Mouse (Mus musculus): ENCODE data around the gene Fam198a.

The Fam198a gene

DNA sequence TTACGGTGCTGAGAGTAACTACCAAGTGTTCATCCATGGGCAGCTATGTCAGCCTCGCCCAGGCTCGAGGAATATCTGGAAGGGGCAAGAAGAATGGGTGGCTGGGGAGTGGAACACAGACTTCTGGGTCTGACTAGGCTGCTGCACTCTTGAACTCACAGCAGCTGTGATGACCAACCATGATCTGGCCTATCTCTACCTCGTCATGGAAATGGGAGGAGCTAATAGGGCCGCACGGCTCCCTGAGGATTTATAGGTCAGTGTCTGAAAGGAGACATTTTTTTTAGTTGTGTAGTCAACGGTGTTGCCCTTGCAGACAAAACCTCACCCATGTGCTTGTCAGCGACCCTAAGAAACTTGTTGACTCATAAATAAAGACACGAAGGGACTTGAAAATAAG, 30.3 kb downstream of the Fam198a start:
- no peak for DNase-seq (ENCODE audit: extremely low spot score, low read depth, low spot score)

DNA sequence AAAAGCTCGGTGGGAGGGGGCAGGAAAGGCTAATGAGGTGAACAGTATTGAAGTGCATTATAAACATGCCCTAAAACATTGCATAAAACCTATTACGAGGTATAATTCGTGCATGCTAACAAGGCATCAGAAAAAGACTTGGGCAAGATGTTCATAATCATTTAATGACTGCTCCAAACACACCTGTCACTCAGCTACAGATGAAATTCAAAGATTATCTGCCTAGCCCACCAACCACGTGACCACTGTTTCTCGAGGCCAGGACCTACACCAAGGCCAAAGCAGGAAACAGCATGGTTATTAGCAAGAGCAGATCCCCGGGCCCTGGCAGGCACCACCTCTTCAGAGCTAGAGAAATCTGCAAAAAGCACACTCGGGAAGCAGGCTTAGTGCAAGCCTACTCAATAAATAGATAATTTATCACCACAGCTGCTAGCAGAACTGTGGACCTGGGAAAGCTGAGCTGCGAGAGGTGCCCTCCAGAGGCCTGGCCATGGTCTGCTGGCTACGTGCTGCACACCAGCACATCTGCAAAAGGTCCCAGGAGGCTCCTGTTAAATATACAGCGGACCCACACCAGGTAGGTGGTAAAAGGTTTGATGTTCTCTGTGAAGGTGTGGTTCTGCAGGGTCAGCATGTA, 30.8 kb downstream of the Fam198a start:
- no peak for DNase-seq (ENCODE audit: extremely low spot score, low read depth, low spot score)

DNA sequence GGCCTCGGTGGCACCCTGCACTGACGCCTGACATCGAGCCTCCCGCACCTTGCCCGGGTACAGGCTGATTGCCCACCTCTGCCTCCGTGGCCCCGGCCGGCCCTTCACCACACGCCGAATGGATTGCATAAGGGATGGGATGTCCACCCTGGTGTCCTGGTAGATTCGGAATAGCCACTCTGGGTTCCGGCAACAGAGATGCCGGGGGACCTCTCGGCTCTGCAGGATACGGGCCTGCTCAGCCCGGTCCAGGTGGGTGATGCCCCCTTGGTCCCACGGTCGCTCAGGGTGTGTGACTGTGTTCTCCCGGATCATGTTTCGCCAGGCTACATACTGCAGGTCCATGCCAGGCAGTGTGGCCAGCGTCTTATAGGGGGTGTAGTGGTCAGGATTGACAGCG, 31.4 kb downstream of the Fam198a start:
- DNase-seq (ENCODE audit: extremely low spot score, low read depth, low spot score), result no peak

DNA sequence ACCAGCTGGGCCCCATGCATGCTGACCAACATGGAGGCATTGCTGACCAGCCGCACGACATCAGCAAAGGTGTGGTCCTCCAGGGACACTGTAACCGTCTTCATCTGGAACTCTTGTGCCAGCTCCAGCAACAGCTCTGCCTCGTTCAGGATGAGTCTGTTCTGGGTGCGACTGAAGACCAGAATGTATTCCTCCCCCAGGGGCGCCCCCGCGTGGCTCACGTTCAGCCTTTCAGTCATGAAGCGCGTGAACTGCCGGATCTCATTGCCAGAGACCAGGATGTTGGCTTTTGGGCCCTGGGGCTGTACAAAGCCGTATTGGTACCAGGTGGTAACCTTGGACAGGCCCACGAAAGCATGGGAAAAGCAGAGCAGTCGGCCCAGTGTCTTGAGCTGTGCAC, 31.9 kb downstream of the Fam198a start:
- no peak for DNase-seq (ENCODE audit: extremely low spot score, low read depth, low spot score)

DNA sequence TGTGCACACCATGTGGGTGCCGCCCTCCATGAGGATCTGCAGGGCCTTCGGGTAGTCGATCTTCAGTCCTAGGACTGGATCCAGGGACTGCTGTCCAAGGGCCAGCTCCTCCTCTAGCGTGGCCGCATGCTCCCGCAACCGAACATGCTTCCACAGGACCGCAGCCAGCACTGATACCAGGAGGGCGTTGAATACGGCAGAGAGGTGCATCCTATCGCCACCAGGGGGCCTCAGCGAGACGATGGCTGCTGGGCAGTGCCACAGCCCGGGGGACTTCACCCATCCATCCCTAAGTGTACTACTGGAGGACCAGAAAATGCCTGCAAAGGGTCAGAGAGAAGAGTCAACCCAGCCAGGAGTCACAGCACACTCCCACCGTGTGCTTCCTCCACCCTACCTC, 32.7 kb downstream of the Fam198a start:
- DNase-seq (ENCODE audit: extremely low spot score, low read depth, low spot score), result no peak

DNA sequence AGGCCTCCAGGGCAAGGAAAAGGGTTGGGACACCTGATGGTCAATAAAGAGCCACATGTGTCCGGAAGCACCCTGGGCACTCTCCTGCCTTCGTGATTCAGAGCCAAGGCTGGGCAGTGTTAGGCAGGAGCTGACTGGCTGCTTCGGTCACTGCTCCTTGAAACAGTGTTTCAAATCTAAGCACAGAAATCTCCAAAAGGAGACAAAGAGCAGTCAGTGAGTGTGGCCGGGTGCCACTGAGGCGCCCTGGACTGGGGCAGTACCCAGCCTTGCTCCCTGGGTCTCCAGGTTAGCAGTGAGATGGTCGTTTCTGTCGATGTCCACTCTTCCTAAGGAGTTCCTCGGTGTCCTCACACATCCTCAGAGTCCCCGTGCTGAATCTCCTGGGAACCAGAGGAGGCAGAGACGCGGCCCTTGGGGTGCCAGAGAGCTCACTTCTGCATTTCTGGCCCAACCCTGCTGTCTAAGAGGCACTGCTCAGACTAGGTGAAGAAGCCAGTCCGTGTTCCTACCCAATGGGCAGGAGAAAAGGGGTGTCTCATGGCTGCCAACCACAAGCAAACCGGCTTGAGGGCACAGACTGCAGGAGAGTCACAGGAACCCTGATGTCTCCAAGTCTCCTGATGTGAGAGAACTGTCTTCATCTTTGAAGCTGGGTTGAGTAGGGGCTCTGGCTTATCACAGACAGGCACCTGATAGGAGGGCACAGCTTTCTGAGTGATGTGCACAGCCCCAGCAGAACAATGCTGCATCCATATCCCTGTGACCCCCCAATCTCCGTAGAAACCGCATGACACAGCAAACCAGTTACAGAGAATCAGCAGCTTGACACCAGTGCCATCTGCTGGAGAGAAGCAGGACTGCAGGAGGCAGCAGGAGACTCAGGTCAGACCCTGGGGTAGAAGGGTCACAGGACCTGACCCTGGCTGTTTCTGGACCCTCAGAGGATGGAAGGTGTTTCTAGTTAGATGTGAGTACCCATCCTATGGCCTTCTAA, 34.0 kb downstream of the Fam198a start:
- peak; percentile 49 for DNase-seq (ENCODE audit: extremely low spot score, low read depth, low spot score)

DNA sequence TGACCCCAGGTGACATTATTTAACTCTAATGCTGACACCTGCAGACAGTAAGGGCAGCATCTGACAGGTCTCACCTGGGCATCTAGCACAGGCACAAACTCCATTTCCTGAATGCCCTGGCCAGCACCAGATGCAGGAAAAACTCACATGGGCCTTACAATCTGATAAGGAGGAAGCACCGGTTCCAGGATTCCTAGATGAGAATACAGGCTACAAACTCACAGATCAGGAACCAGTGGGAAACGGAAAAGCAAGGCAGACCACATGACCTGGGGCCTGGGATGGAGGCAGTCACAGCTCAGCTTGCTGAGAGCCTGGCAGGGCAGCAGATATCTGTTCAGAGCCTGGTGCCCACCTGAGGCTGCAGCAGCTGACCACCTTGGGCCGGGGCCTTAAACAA, 38.1 kb downstream of the Fam198a start:
- no peak for DNase-seq (ENCODE audit: extremely low spot score, low read depth, low spot score)

DNA sequence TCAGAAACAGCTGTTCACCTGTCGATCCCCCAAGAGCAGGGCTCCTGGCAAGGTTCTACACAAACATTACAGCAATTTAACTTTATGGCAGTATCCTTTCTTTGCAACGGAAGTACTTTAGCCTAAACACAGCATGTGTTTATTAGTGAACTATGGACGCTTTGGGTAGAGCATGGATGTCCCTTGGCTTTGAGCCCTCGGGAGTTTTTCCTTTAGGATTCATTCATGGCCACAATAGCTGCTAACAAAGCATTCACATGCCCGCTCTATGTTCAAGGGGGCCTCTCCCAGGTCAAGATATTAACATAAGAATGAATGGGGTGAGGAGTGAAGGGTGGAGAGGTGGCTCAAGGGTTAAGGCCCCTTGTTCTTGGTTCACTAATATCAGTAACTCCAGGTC, 38.7 kb downstream of the Fam198a start:
- DNase-seq (ENCODE audit: extremely low spot score, low read depth, low spot score), result no peak

DNA sequence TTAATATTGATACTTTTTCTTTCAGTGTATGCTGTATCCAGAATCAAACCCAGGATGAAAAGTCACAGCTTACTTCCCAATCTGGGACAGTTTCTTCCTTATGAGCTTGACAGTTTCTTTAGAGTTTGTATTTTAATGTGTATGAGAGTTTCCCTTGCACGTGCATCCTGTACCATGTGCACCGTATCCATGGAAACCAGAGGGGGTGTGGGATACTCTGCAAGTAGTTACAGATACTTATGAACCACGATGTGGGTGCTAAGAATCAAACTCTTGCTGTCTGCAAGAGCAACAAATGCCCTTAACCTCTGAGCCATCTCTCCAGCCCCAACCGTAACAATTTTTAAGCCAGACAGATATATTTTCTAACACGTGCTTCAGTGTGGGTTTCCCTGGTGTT, 40.3 kb downstream of the Fam198a start:
- no peak for DNase-seq (ENCODE audit: extremely low spot score, low read depth, low spot score)

DNA sequence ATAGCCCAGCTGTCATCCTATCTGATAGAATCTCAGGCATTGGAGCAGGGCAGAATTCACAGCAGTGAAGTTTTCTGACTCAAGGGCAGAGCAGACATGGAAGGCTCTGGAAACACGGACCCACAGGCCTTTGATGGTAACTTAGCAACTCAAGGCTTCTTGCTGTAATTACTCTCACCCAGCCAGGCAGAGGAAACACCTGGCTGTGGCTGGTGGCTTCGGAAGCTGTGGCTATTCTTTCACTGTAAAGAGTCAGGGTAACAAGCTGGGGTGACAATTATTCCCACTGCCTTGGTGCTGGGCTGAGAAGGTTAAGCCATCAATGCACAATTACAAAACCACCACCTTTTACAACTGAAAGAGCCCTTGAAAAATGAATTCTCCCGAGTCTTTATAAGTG, 42.3 kb downstream of the Fam198a start:
- no peak for DNase-seq (ENCODE audit: extremely low spot score, low read depth, low spot score)

DNA sequence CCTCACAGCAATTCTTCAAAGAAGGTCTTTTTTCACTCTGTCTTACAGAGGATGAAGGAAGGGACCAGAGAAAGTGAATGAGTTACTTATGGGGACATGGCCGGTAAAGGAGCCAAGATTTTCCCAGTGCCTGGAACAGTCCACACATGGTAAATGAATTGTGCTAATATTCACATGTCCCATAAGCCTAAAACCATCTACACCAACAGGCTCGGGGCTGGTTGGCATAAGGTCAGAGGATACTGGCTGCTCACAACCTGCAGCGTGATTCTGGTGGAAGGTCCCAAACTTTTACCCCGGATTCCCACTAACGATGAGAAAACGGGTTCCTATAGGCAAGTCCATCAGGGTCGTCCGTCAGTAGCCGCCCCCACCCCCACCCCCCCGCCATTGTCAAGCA, 44.3 kb downstream of the Fam198a start:
- no peak for DNase-seq (ENCODE audit: extremely low spot score, low read depth, low spot score)

DNA sequence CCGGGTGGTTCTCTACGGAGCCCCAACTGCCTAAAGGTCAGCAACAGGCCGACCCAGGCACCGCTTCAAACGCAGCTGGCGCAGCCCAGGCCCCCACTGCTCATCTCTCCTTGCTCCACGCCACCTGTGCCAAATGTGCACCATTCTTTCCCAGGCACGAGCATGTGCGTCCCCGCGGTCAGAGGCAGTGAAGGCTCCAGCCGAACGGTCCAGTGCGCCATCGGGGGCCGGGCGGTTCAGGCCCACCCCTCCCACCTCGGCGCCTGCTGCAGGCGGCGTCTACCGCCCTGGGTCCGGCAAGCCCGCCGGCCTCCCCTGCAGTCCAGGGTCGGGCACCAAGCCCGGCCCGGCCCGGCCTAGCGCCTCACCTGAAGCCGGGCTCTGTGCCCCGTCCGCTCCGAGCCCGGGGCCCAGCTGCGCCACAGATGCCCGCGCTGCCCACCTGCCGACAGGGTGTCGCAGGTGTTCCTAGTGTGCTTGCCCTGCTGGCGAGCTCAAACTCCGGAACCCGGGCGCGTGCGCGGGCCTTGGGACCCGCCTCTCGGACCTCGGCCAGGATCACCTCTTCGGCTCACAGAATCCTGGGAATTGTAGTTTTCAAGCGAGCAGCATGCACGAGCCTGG, 44.8 kb downstream of the Fam198a start:
- DNase-seq (ENCODE audit: extremely low spot score, low read depth, low spot score), result no peak

DNA sequence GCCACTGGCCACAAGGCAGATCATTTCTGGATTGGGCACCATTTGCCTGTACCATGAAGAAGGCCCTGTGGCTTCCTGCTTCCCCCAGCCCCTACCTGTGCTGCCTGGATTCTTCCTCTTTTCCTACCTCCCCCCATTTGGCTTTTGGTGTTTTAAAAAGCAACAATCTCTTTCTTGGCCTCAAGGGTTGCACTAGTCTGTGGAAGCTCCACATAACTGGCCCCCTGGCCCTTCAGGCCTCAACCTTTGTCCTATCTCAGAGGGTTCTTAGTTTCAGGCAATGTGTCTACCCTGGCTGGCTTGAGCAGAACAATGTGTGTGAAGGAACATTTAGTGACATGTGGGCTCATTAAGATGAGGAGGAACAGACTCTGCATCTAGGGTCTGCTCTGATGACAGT, 46.2 kb downstream of the Fam198a start, which contains the start of gene Pomgnt2:
Pomgnt2 (minus strand) TSS at position 101 of the 400 bp plus-strand sequence.
- DNase-seq (ENCODE audit: extremely low spot score, low read depth, low spot score), result no peak

DNA sequence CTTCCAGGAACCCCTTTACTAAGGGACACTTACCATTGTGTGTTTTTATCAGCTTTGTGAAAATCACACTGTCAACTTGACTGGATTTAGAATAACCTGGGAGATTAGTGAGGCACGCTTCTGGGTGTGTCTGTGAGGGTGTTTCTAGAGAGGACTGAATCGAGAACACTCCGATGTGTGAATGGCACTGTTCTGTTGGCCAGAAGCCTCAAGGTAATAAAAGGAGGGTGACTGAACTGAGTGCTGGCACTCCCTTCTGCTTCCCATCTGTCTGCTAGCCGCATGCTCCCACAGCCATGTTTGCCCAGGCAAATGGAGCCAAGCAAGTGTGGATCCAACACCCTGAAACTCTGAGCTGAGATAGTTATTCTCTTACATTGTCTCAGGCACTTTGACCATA, 47.2 kb downstream of the Fam198a start:
- DNase-seq (ENCODE audit: extremely low spot score, low read depth, low spot score), result no peak

DNA sequence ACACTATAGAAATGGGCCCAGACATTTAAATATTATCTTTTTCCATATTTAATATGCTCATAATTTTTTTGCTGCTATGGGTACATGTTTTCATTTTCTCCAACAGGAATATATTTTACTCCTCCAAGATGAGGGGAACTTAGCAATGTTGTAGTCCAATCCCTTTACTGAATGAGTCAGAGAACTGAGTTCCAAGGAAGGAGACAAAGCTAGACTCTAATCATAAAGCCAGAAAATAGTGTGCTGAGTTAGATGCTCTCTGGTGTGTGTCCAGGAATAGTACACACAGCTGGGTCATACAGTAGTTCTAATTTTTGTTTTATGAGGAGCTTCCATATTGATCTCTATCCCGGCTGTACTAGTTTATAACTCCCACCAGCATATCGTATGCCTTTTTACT, 55.4 kb downstream of the Fam198a start:
- DNase-seq (ENCODE audit: extremely low spot score, low read depth, low spot score), result no peak

DNA sequence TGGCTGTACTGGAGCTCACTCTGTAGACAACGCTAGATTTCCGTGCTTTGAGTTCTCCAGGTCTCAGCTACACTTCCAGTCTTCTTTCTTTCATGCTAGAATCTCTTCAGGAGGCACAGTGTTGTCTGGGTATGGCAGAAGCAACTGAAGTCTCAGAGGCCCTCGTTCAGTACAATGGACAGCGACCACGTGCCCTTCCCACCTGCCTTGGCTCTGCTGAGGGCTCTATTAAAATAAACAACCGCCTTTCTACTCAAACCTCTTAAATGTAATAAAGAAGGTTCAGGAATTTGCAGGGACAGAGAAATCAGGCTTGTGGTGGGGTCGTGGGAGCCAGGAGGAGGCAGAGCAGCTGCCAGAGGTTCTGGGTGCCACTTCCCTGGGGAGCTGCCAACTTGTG, 55.8 kb downstream of the Fam198a start:
- no peak for DNase-seq (ENCODE audit: extremely low spot score, low read depth, low spot score)

DNA sequence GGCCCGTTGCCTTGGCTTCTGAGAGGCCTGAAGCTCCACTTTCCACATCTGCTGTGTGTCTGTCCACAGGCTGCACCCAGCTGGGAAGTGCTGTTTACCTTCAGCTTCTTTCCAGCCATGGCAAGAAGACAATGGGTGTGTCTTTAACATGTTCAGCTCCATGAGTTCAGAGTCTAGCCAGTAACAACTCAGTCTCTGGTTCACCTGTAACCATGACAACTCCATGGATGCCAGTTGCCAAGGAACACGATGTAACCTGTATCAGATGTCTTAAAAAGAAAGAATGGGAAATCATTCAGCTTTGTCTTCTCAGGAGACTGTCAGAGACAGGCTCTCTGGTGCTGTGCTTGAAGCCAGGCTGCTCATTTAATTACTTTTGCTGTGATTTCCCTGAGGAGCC, 58.1 kb downstream of the Fam198a start:
- DNase-seq (ENCODE audit: extremely low spot score, low read depth, low spot score), result no peak

DNA sequence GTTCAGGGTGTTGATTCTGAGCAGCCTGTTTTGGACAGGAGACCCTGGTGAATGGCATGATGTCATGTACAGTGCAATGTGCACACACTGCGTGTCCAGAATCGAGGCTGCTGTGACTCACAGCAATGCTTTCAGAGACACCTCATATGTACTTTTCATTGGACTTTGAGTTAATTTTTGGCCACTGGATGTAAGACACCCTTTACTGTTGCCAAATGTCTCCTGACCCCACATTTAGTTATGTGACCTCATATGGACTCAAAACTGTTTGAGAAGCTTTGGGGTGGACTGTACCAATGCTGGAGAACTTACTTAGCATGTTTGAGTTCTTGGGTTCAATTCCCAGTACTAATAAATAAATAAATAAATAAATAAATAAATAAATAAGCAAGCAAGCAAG, 60.0 kb downstream of the Fam198a start:
- no peak for DNase-seq (ENCODE audit: extremely low spot score, low read depth, low spot score)

DNA sequence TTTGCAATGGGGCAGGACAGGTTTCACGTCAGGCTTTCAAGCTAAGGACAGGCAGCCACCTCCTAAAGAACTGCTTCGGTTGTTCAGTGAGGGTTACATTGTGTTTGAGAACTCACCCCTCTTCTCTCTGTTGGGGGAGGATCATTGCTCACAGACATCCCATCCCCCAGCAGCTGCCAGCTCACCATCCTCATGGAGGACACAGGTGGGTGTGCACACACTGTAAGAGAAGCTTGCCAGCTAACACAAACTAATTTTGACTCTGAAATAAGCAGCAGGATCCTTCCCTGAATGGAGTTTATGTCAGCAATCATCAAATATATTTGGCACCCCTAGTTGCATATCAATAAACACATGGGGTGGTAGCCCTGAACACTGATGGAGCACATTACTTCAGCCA, 62.0 kb downstream of the Fam198a start:
- DNase-seq (ENCODE audit: extremely low spot score, low read depth, low spot score), result no peak

DNA sequence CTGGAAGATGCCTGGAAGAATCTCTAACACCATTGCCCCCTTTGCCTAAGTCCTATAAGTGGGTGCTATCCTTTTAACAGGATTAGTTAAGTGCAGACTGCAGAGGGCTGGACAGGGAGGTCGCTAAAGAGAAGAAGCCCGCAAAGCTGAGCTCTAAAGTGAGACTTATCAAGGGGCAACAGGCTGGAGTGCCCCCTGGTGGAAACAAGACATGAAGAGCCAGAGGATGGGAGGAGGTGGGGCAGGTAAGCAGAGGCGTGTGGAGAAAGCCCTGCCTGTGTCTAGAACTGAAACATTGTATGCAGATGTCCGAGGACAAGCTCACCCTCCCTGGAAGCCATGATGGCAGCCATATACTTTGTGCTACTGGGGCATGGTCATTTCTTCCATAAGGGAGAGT, 62.8 kb downstream of the Fam198a start:
- DNase-seq (ENCODE audit: extremely low spot score, low read depth, low spot score), result no peak

DNA sequence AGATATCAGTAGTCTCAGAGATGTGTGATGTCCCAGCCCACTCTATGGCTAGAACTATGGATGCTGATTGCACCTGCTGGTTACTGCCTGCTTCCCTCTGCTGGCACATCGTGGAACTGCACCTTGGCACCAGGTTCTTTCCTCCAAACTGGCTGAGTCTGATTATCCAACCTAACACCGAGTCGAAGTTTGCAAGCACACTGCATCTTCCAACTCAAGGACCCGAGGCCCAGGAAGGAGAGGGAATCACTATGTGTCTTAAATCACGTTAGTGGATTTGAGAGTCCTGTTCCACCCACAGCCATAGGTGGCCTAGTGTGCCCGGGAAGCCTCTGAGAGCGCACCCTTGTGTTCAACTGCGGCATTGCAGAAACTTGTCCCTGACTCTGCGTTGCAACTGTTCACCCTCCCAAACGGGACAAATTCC, 63.5 kb downstream of the Fam198a start:
- peak; percentile 24 for DNase-seq (ENCODE audit: extremely low spot score, low read depth, low spot score)

DNA sequence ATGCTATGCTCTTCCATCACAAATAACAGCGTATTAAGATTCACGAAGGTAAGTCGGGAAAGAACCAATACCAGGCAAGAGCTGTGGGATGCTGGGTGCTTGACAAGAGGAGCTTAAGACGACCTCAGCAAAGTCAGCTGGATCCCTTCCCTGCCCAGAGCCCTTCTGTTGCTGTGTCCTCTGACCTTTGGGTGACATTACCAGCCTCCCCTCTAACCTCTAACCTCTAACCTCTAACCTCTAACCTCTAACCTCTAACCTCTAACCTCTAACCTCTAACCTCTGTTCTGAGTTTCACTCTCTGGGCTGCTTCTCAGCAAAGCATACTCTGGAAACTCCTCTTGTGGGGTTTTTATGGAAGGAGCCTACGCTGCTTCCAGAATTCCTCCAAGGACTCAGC, 67.3 kb downstream of the Fam198a start:
- no peak for DNase-seq (ENCODE audit: extremely low spot score, low read depth, low spot score)
